Mouse (Mus musculus): ENCODE results near the gene Oxct1. TPM values are rescaled to one million over a fixed set of nuclear protein-coding genes. Genes with fewer than 3 reads are reported as not detected.

Gene Oxct1
- polyA plus RNA-seq, 1 experiment from 2014 or later: 196 TPM

DNA sequence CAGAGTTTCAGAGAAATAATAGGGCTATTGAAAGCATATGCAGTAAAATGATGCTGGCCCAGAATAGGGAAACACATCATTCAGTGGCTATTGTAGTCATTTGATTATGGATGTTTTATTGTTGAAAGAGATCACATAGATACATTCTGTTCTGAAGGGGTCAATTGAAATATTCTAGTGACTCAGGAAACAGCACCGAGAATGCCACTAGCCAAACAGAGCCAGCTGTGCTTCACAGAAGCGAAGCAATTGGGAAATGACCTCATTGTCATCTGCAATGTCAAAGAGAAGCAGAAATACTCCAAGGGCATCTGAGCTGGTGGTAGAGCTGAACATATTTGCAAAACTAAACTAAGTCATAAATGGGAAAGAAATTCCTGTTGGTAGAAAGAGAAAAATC, 145.4 kb downstream of the Oxct1 start:
- Histone ChIP-seq H3K27me3 (ENCODE audit: control insufficient read depth, insufficient read depth, low read length) (no peaks in the 10 kb centered on the region), H3K4me1 (replicated peaks; ENCODE audit: control insufficient read depth, insufficient read depth, low read length) (no peaks in the 10 kb centered on the region), H3K9me3 (ENCODE audit: control insufficient read depth, low read length) (no peaks in the 10 kb centered on the region), H3K4me3 (ENCODE audit: low read depth, low read length) (no peak overlapping the region), H3K27ac (ENCODE audit: low read depth, low read length) (no peak overlapping the region), H3K9ac (ENCODE audit: low read depth, low read length) (no peak overlapping the region), H3K36me3 (ENCODE audit: control insufficient read depth, insufficient read depth, low read length) (no peaks in the 10 kb centered on the region), H3K4me2 (replicated peaks; ENCODE audit: low read depth, low read length) (no peak overlapping the region)
- DNase-seq (ENCODE audit: low spot score) (no peak), ATAC-seq (ENCODE audit: low FRiP score) (no peak)
- 80% methylated on average over 2 of the region's 2 CpGs for WGBS

- no peaks in the 10 kb centered on the region for H3K4me1 ChIP-seq (replicated peaks; ENCODE audit: control insufficient read depth, insufficient read depth, low read length)
- no peak overlapping the region for H3K9ac ChIP-seq (ENCODE audit: low read depth, low read length)
- DNase-seq (ENCODE audit: low spot score) (no peak), ATAC-seq (ENCODE audit: low FRiP score) (peak; percentile 63; the same call in 1 of the 2 replicates)
- no peaks in the 10 kb centered on the region for H3K9me3 ChIP-seq (ENCODE audit: control insufficient read depth, low read length)
- no peak overlapping the region for H3K27ac ChIP-seq (ENCODE audit: low read depth, low read length)
- H3K27me3 ChIP-seq (ENCODE audit: control insufficient read depth, insufficient read depth, low read length): no peaks in the 10 kb centered on the region
- H3K4me2 ChIP-seq (replicated peaks; ENCODE audit: low read depth, low read length): no peak overlapping the region
- no peaks in the 10 kb centered on the region for H3K36me3 ChIP-seq (ENCODE audit: control insufficient read depth, insufficient read depth, low read length)
- H3K4me3 ChIP-seq (ENCODE audit: low read depth, low read length): no peak overlapping the region
Measured at GRCm38 (mm10) chr15:4197913-4198312, 171.7 kb downstream of the Oxct1 start.

Other genes starting within 250 kb of the Oxct1 start
- 6.6 and 8.1 TPM in 2 replicates for gene Fbxo4, start 46.8 kb upstream of the Oxct1 start, polyA plus RNA-seq (2014; fragmentation: Nextera tagmentation; extraction: Ambion mirVana)
- 57.9 and 66.7 TPM in 2 replicates for gene AW549877, start 30.6 kb upstream of the Oxct1 start, polyA plus RNA-seq (2014; fragmentation: Nextera tagmentation; extraction: Ambion mirVana)